Mouse (Mus musculus) urinary bladder, postnatal 25 days (tissue): Measurements from ENCODE around the gene Nkg7.
"Not testable (repeated sequence)": the region's sequence is repeated elsewhere in the genome, so short reads cannot be mapped to it uniquely, and the experiment has no call there.

Experiments used
- DNase-seq: peaks from one replicate; pipeline ENCODE4 v3.0.0; 2022; ENCODE audit warnings: low spot score

Gene Nkg7

GRCm38 (mm10) chr7:43436341-43437255, at the start of gene Nkg7:
TSS of gene Nkg7 (plus strand) at chr7:43437073.
- no peak for DNase-seq

GRCm38 (mm10) chr7:43392349-43393121, 44.3 kb upstream of the Nkg7 start:
- DNase-seq, result no peak

GRCm38 (mm10) chr7:43399501-43399900, 37.4 kb upstream of the Nkg7 start:
- DNase-seq, result no peak

GRCm38 (mm10) chr7:43402718-43403117, 34.2 kb upstream of the Nkg7 start:
- DNase-seq, result no peak

GRCm38 (mm10) chr7:43407573-43407972, 29.3 kb upstream of the Nkg7 start:
- no peak for DNase-seq

GRCm38 (mm10) chr7:43408131-43408553, 28.7 kb upstream of the Nkg7 start, which contains the start of gene Siglecg:
TSS of gene Siglecg (plus strand) at chr7:43408204.
- no peak for DNase-seq

GRCm38 (mm10) chr7:43409084-43409483, 27.8 kb upstream of the Nkg7 start:
- no peak for DNase-seq

GRCm38 (mm10) chr7:43411724-43412123, 25.1 kb upstream of the Nkg7 start:
- not testable (repeated sequence) for DNase-seq

- DNase-seq, result no peak
Observed at GRCm38 (mm10) chr7:43417298-43417697, 19.6 kb upstream of the Nkg7 start.

GRCm38 (mm10) chr7:43422995-43423617, 13.8 kb upstream of the Nkg7 start:
- DNase-seq, result peak; percentile 86

GRCm38 (mm10) chr7:43423991-43424625, 12.8 kb upstream of the Nkg7 start:
- no peak for DNase-seq

GRCm38 (mm10) chr7:43427406-43427805, 9.5 kb upstream of the Nkg7 start, which contains the start of gene Lim2:
TSS of gene Lim2 (plus strand) at chr7:43427670.
- no peak for DNase-seq

GRCm38 (mm10) chr7:43429500-43429899, 7.4 kb upstream of the Nkg7 start:
- DNase-seq, result no peak

GRCm38 (mm10) chr7:43432891-43433290, 4.0 kb upstream of the Nkg7 start:
- no peak for DNase-seq

GRCm38 (mm10) chr7:43434676-43435075, 2.2 kb upstream of the Nkg7 start:
- DNase-seq, result no peak

- no peak for DNase-seq
Observed at GRCm38 (mm10) chr7:43438611-43439010, 1.7 kb downstream of the Nkg7 start.

GRCm38 (mm10) chr7:43440482-43440881, 3.6 kb downstream of the Nkg7 start, which contains the start of gene Cldnd2:
TSS of gene Cldnd2 (plus strand) at chr7:43440782.
- DNase-seq, result no peak

GRCm38 (mm10) chr7:43441071-43441470, 4.2 kb downstream of the Nkg7 start:
- DNase-seq, result no peak

- no peak for DNase-seq
Observed at GRCm38 (mm10) chr7:43442684-43443083, 5.8 kb downstream of the Nkg7 start.

- DNase-seq, result peak; percentile 73
Observed at GRCm38 (mm10) chr7:43443126-43443916, 6.4 kb downstream of the Nkg7 start.

GRCm38 (mm10) chr7:43443917-43444293, 7.0 kb downstream of the Nkg7 start, which contains the start of the genes Etfb and Gm45233:
TSS of gene Etfb (plus strand) at chr7:43444083.
TSS of gene Gm45233 (plus strand) at chr7:43444128.
- DNase-seq, result peak; percentile 83
